Mouse (Mus musculus): ENCODE data around the gene Agpat4.
A peak's percentile ranks its signal among the peaks of the same experiment; 100 is the strongest.

DNA sequence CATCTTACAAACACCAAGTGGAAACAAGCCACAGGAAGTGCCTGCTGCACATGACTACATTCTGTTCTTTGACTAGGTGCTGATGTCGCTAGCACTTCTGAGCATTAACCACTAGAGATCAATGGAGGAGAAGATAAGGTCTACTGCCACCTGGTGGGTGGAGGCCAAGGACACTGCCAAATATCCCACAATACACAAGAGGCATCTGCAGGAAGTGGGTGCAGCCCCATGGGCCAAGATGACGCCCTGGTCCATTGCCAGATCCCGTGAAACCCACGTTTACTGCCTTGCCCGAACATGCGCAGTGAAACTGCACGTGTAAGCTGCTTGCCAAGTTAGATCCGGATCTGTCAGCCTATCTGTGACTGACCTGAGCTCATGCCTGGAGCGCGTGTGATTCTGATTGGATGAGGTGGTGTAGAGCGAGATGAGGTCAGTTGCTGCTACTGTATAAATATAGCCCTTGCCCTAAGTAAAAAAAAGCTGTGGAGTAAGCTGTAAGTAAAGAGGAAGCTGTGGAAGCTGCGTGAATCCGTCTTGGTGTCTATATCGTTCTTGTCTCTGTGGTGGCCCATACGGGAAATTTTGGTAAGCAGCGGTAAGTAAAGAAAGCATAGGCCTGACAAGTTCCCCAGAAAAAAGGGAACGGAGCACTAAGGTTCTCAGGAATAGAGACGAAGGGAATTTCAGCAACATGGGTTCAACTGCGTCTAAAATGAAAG lies 131.4 kb downstream of the Agpat4 start:
- TF ChIP-seq CTCF (IDR thresholded peaks at IDR 0.05; ENCODE audit: borderline replicate concordance, extremely low read depth, insufficient read depth, insufficient read length) (peak; percentile 22; the same call in 1 of the 2 replicates), POLR2A (IDR thresholded peaks at IDR 0.05; ENCODE audit: borderline replicate concordance, extremely low read depth, insufficient read depth, insufficient read length, poor library complexity, severe bottlenecking) (no peak)

Measured in brain, embryonic 14.5 days (tissue).